Mouse (Mus musculus): Measurements from ENCODE around the gene Gm49416. TPM values are rescaled to one million over a fixed set of nuclear protein-coding genes. Genes with fewer than 3 reads are reported as not detected.

Gene Gm49416
- total and polyA plus RNA-seq, 3 experiments: 0.57 to 3.2 (median 1.3) TPM

- H3K36me3 ChIP-seq (ENCODE audit: control insufficient read depth, insufficient read depth, low read length): no peaks in the 10 kb centered on the region
- H3K4me1 ChIP-seq (ENCODE audit: control insufficient read depth, insufficient read depth, low read length): no peaks in the 10 kb centered on the region
- DNase-seq: no peak
- H3K27ac ChIP-seq: no peak overlapping the region
- H3K79me2 ChIP-seq (replicated peaks; ENCODE audit: control insufficient read depth, insufficient read depth, low read length): no peaks in the 10 kb centered on the region
- TF ChIP-seq CTCF (IDR thresholded peaks at IDR 0.05) (no peak), EP300 (IDR thresholded peaks at IDR 0.05; ENCODE audit: insufficient read depth, low read depth, low read length) (no peak), POLR2A (IDR thresholded peaks at IDR 0.05; ENCODE audit: insufficient read depth, low read depth, low read length) (no peak)
- no peak overlapping the region for H3K9ac ChIP-seq (ENCODE audit: low read depth, low read length)
- intact Hi-C loops (cut with DNase I): no loop called here
- no peak overlapping the region for H3K4me3 ChIP-seq
- 88% methylated on average over 6 of the region's 6 CpGs for WGBS
- H3K27me3 ChIP-seq (ENCODE audit: control insufficient read depth, insufficient read depth, low read length): no peaks in the 10 kb centered on the region
Measured at GRCm38 (mm10) chr19:8908531-8908930, 19.8 kb downstream of the Gm49416 start.

GRCm38 (mm10) chr19:8911810-8912209 lies 23.1 kb downstream of the Gm49416 start:
- Histone ChIP-seq H3K27me3 (ENCODE audit: control insufficient read depth, insufficient read depth, low read length) (no peaks in the 10 kb centered on the region), H3K79me2 (replicated peaks; ENCODE audit: control insufficient read depth, insufficient read depth, low read length) (no peaks in the 10 kb centered on the region), H3K4me3 (no peak overlapping the region), H3K4me1 (ENCODE audit: control insufficient read depth, insufficient read depth, low read length) (no peaks in the 10 kb centered on the region), H3K27ac (no peak overlapping the region), H3K36me3 (ENCODE audit: control insufficient read depth, insufficient read depth, low read length) (no peaks in the 10 kb centered on the region), H3K9ac (ENCODE audit: low read depth, low read length) (no peak overlapping the region)
- intact Hi-C loops (cut with DNase I): no loop called here
- 85% methylated on average over 5 of the region's 5 CpGs for WGBS
- no peak for DNase-seq
- no peak for TF ChIP-seq CTCF (IDR thresholded peaks at IDR 0.05)
- TF ChIP-seq POLR2A (IDR thresholded peaks at IDR 0.05; ENCODE audit: insufficient read depth, low read depth, low read length): no peak
- no peak for TF ChIP-seq EP300 (IDR thresholded peaks at IDR 0.05; ENCODE audit: insufficient read depth, low read depth, low read length)

- intact Hi-C loops (cut with DNase I): no loop called here
- TF ChIP-seq POLR2A (IDR thresholded peaks at IDR 0.05; ENCODE audit: insufficient read depth, low read depth, low read length) (no peak), EP300 (IDR thresholded peaks at IDR 0.05; ENCODE audit: insufficient read depth, low read depth, low read length) (no peak), CTCF (IDR thresholded peaks at IDR 0.05) (no peak)
- H3K36me3 ChIP-seq (ENCODE audit: control insufficient read depth, insufficient read depth, low read length): no peaks in the 10 kb centered on the region
Measured at GRCm38 (mm10) chr19:8914212-8914611, 25.5 kb downstream of the Gm49416 start.

GRCm38 (mm10) chr19:8919000-8919399 lies 30.3 kb downstream of the Gm49416 start:
- Histone ChIP-seq H3K27ac (no peak overlapping the region), H3K9ac (ENCODE audit: low read depth, low read length) (no peak overlapping the region), H3K36me3 (ENCODE audit: control insufficient read depth, insufficient read depth, low read length) (0 out of 2 replicates have a peak, but pooled peaks cover 3% of the 10 kb centered on the region), H3K4me1 (ENCODE audit: control insufficient read depth, insufficient read depth, low read length) (peaks cover 4% of the 10 kb centered on the region), H3K4me3 (no peak overlapping the region), H3K27me3 (ENCODE audit: control insufficient read depth, insufficient read depth, low read length) (no peaks in the 10 kb centered on the region), H3K79me2 (replicated peaks; ENCODE audit: control insufficient read depth, insufficient read depth, low read length) (no peaks in the 10 kb centered on the region)
- intact Hi-C loops (cut with DNase I): no loop called here
- no peak for DNase-seq
- whole genome bisulfite sequencing: 89% methylated on average over 3 of the region's 3 CpGs
- no peak for TF ChIP-seq EP300 (IDR thresholded peaks at IDR 0.05; ENCODE audit: insufficient read depth, low read depth, low read length)
- no peak for TF ChIP-seq CTCF (IDR thresholded peaks at IDR 0.05)
- no peak for TF ChIP-seq POLR2A (IDR thresholded peaks at IDR 0.05; ENCODE audit: insufficient read depth, low read depth, low read length)

More at GRCm38 (mm10) chr19:8914212-8914611, 25.5 kb downstream of the Gm49416 start:
- DNase-seq: no peak
- Histone ChIP-seq H3K79me2 (replicated peaks; ENCODE audit: control insufficient read depth, insufficient read depth, low read length) (no peaks in the 10 kb centered on the region), H3K27me3 (ENCODE audit: control insufficient read depth, insufficient read depth, low read length) (no peaks in the 10 kb centered on the region), H3K4me1 (ENCODE audit: control insufficient read depth, insufficient read depth, low read length) (no peaks in the 10 kb centered on the region), H3K4me3 (no peak overlapping the region), H3K27ac (no peak overlapping the region), H3K9ac (ENCODE audit: low read depth, low read length) (no peak overlapping the region)
- 99% methylated on average over 3 of the region's 3 CpGs for WGBS

GRCm38 (mm10) chr19:8919684-8920072 lies 31.0 kb downstream of the Gm49416 start:
- intact Hi-C loops (cut with DNase I): loop anchor here (2.0 kb wide), 1 partner anchor 21 kb away; the partner anchor contains the start of gene Ganab
- TF ChIP-seq EP300 (IDR thresholded peaks at IDR 0.05; ENCODE audit: insufficient read depth, low read depth, low read length) (no peak), POLR2A (IDR thresholded peaks at IDR 0.05; ENCODE audit: insufficient read depth, low read depth, low read length) (no peak), CTCF (IDR thresholded peaks at IDR 0.05) (no peak)
- H3K27me3 ChIP-seq (ENCODE audit: control insufficient read depth, insufficient read depth, low read length): no peaks in the 10 kb centered on the region
- no peak for DNase-seq
- peak overlapping the region; percentile 25; the same call in 1 of the 2 replicates for H3K9ac ChIP-seq (ENCODE audit: low read depth, low read length)
- 65% methylated on average over 6 of the region's 6 CpGs for WGBS
- H3K4me3 ChIP-seq: peak overlapping the region; percentile 94
- 0 out of 2 replicates have a peak, but pooled peaks cover 3% of the 10 kb centered on the region for H3K36me3 ChIP-seq (ENCODE audit: control insufficient read depth, insufficient read depth, low read length)
- H3K79me2 ChIP-seq (replicated peaks; ENCODE audit: control insufficient read depth, insufficient read depth, low read length): no peaks in the 10 kb centered on the region
- H3K4me1 ChIP-seq (ENCODE audit: control insufficient read depth, insufficient read depth, low read length): peaks cover 4% of the 10 kb centered on the region
- H3K27ac ChIP-seq: peak overlapping the region; percentile 95

- 0 out of 2 replicates have a peak, but pooled peaks cover 3% of the 10 kb centered on the region for H3K36me3 ChIP-seq (ENCODE audit: control insufficient read depth, insufficient read depth, low read length)
- peak within 1 kb of the TSS; percentile 94 for H3K4me3 ChIP-seq
- H3K79me2 ChIP-seq (replicated peaks; ENCODE audit: control insufficient read depth, insufficient read depth, low read length): no peaks in the 10 kb centered on the region
- H3K27ac ChIP-seq: peak within 1 kb of the TSS; percentile 95
- DNase-seq: peak; percentile 98
- intact Hi-C loops (cut with DNase I): loop anchor here (2.0 kb wide), 1 partner anchor 21 kb away; the partner anchor contains the start of gene Ganab
- no peaks in the 10 kb centered on the region for H3K27me3 ChIP-seq (ENCODE audit: control insufficient read depth, insufficient read depth, low read length)
- peak within 1 kb of the TSS; percentile 93 for H3K9ac ChIP-seq (ENCODE audit: low read depth, low read length)
- WGBS: 2% methylated on average over 50 of the region's 50 CpGs
- H3K4me1 ChIP-seq (ENCODE audit: control insufficient read depth, insufficient read depth, low read length): peaks cover 4% of the 10 kb centered on the region
- TF ChIP-seq CTCF (IDR thresholded peaks at IDR 0.05) (no peak), EP300 (IDR thresholded peaks at IDR 0.05; ENCODE audit: insufficient read depth, low read depth, low read length) (peak; percentile 50; the same call in 1 of the 2 replicates), POLR2A (IDR thresholded peaks at IDR 0.05; ENCODE audit: insufficient read depth, low read depth, low read length) (peak; percentile 99)
Measured at GRCm38 (mm10) chr19:8920073-8920736, 31.5 kb downstream of the Gm49416 start, which contains the start of gene B3gat3. B3gat3 (plus strand) TSS chr19:8920374.
